Mouse (Mus musculus): Measurements from ENCODE around the gene Rilp. TPM values are rescaled to one million over a fixed set of nuclear protein-coding genes. Genes with fewer than 3 reads are reported as not detected.

Rilp gene
- polyA plus RNA-seq, 1 experiment = 7.1 TPM

GRCm38 (mm10) chr11:75558101-75558500 lies 48.2 kb downstream of the Rilp start:
- DNase-seq (ENCODE audit: low read depth) = no peak

- DNase-seq (ENCODE audit: low read depth) = no peak
Measured at GRCm38 (mm10) chr11:75559870-75560504, 50.1 kb downstream of the Rilp start.

GRCm38 (mm10) chr11:75560530-75561409 lies 50.9 kb downstream of the Rilp start:
- DNase-seq (ENCODE audit: low read depth) = no peak

GRCm38 (mm10) chr11:75561410-75561791 lies 51.5 kb downstream of the Rilp start:
- DNase-seq (ENCODE audit: low read depth) = no peak

Other genes with a start within 250 kb of the Rilp start
- gene Rpa1, start 161.8 kb upstream of the Rilp start, polyA plus RNA-seq (2012; rRNA removed) = 17.9 and 21.6 TPM in 2 replicates
- 5.1 TPM in 2 replicates for gene Smyd4, start 161.7 kb upstream of the Rilp start, polyA plus RNA-seq (2012; rRNA removed)
- 260 and 334 TPM in 2 replicates for gene Serpinf1, start 87.4 kb upstream of the Rilp start, polyA plus RNA-seq (2012; rRNA removed)
- 93.7 and 148 TPM in 2 replicates for gene Serpinf2, start 70.5 kb upstream of the Rilp start, polyA plus RNA-seq (2012; rRNA removed)
- gene Wdr81, start 55.4 kb upstream of the Rilp start, polyA plus RNA-seq (2012; rRNA removed) = 16.2 and 20.5 TPM in 2 replicates
- gene Tlcd2, start 48.4 kb upstream of the Rilp start, polyA plus RNA-seq (2012; rRNA removed) = 24.0 and 48.2 TPM in 2 replicates
- gene Prpf8, start 23.3 kb upstream of the Rilp start, polyA plus RNA-seq (2012; rRNA removed) = 83.6 and 93.7 TPM in 2 replicates
- gene Scarf1, start 3.4 kb downstream of the Rilp start, polyA plus RNA-seq (2012; rRNA removed) = 9.9 and 14.5 TPM in 2 replicates
- gene Slc43a2, start 21.6 kb downstream of the Rilp start, polyA plus RNA-seq (2012; rRNA removed) = 18.5 and 23.8 TPM in 2 replicates
- gene Pitpna, start 78.0 kb downstream of the Rilp start, polyA plus RNA-seq (2012; rRNA removed) = 45.9 and 48.4 TPM in 2 replicates
- gene Inpp5k, start 120.9 kb downstream of the Rilp start, polyA plus RNA-seq (2012; rRNA removed) = 55.2 and 63.6 TPM in 2 replicates
- gene Myo1c, start 140.4 kb downstream of the Rilp start, polyA plus RNA-seq (2012; rRNA removed) = 125 and 152 TPM in 2 replicates
- 43.0 and 44.3 TPM in 2 replicates for gene Crk, start 169.2 kb downstream of the Rilp start, polyA plus RNA-seq (2012; rRNA removed)
- 168 and 195 TPM in 2 replicates for gene Ywhae, start 222.8 kb downstream of the Rilp start, polyA plus RNA-seq (2012; rRNA removed)

All from gonadal fat pad, adult 2 months (tissue).